Mouse (Mus musculus) C2C12 (cell line): Measurements from ENCODE around the gene Mex3d. TPM values are rescaled to one million over a fixed set of nuclear protein-coding genes. Genes with fewer than 3 reads are reported as not detected.
"Not testable (repeated sequence)": the region's sequence is repeated elsewhere in the genome, so short reads cannot be mapped to it uniquely, and the experiment has no call there.

Experiments
- H3K27me3 ChIP-seq: one replicate; pipeline ENCODE4 v1.6.1; 2011; ENCODE audit not compliant: control insufficient read depth, insufficient read depth, insufficient read length
- H3K36me3 ChIP-seq: one replicate; pipeline ENCODE4 v1.6.1; 2011; ENCODE audit not compliant: control insufficient read depth, insufficient read depth
- H3K4me3 ChIP-seq: one replicate; pipeline ENCODE4 v1.5.1; 2011; ENCODE audit warnings: mild to moderate bottlenecking, control low read depth; ENCODE audit not compliant: poor library complexity, insufficient read depth, severe bottlenecking
- H3K79me2 ChIP-seq: one replicate; pipeline ENCODE4 v1.6.1; 2011; ENCODE audit not compliant: control insufficient read depth, insufficient read depth
- H3K79me3 ChIP-seq: one replicate; pipeline ENCODE4 v1.6.1; 2011; ENCODE audit warnings: low read depth, control low read depth
- H3ac ChIP-seq: one replicate; pipeline ENCODE3; 2011; ENCODE audit warnings: low read depth; ENCODE audit not compliant: control insufficient read depth, insufficient read length
- CEBPB ChIP-seq: IDR thresholded peaks from one replicate; pipeline ENCODE4 v1.6.1; 2011; ENCODE audit warnings: low read depth, mild to moderate bottlenecking, control low read depth, moderate library complexity
- CTCF ChIP-seq: IDR thresholded peaks from one replicate; pipeline ENCODE4 v1.5.1; 2011; ENCODE audit not compliant: control insufficient read depth, insufficient read depth, insufficient read length
- FOSL1 ChIP-seq: IDR thresholded peaks from one replicate; pipeline ENCODE4 v1.8.0; 2011; ENCODE audit warnings: mild to moderate bottlenecking, low read length; ENCODE audit not compliant: poor library complexity, insufficient read depth, severe bottlenecking
- MAX ChIP-seq: IDR thresholded peaks from one replicate; pipeline ENCODE4 v1.6.1; 2011; ENCODE audit warnings: mild to moderate bottlenecking, control low read depth
- MYOD1 ChIP-seq: IDR thresholded peaks from one replicate; pipeline ENCODE4 v1.6.1; 2011; ENCODE audit warnings: low read depth; ENCODE audit not compliant: control insufficient read depth, insufficient read length
- MYOG ChIP-seq: IDR thresholded peaks from one replicate; pipeline ENCODE4 v1.6.1; 2011; ENCODE audit not compliant: control insufficient read depth, insufficient read length; ENCODE audit errors: extremely low read depth
- USF1 ChIP-seq: IDR thresholded peaks from one replicate; pipeline ENCODE4 v1.6.1; 2011; ENCODE audit warnings: low read depth, mild to moderate bottlenecking, control low read depth, moderate library complexity
- polyA plus RNA-seq: library from polyadenylated mRNA; unstranded; fragments of >200 nt; fragmentation: generic; extraction: Trizol; gene quantifications from one replicate; pipeline ENCODE4 v1.2.1, GENCODE M21; 2012; ENCODE audit warnings: missing spikeins

Mex3d gene
- polyA plus RNA-seq, 1 experiment = 37.4 TPM

DNA sequence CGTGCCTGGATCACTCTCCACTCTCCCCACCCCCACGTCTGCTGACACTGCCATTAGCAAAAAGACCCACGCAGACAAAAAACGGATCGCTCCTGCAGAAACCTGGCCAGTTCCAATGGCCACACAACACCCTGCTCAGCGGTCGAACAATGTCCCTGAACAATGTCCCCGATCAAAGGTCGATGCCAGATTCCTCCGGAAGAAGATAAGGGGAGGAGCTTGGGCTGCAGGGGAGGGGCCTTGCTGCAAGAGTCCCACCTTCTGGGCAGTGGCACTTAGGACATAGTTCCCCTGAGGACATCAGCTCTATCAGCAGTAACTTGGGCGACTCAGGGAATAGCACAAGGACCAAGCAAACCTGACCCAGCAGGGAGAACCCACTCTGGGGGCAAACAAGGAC lies 35.6 kb downstream of the Mex3d start:
- peaks cover 22% of the 10 kb centered on the region for H3K27me3 ChIP-seq
- H3K79me2 ChIP-seq = no peaks in the 10 kb centered on the region

GRCm38 (mm10) chr10:80350292-80350691 lies 37.2 kb downstream of the Mex3d start:
- Histone ChIP-seq H3K4me3 (no peak overlapping the region), H3K27me3 (peaks cover 6% of the 10 kb centered on the region)
- no peak for TF ChIP-seq MYOD1
- TF ChIP-seq CTCF = peak; percentile 95

More for the DNA sequence above, 35.6 kb downstream of the Mex3d start:
- Histone ChIP-seq H3K79me3 (no peaks in the 10 kb centered on the region), H3ac (no peak overlapping the region), H3K4me3 (no peak overlapping the region), H3K36me3 (no peaks in the 10 kb centered on the region)
- TF ChIP-seq USF1 (no peak), MYOD1 (no peak), FOSL1 (no peak), MYOG (no peak), MAX (no peak), CEBPB (no peak), CTCF (no peak)

DNA sequence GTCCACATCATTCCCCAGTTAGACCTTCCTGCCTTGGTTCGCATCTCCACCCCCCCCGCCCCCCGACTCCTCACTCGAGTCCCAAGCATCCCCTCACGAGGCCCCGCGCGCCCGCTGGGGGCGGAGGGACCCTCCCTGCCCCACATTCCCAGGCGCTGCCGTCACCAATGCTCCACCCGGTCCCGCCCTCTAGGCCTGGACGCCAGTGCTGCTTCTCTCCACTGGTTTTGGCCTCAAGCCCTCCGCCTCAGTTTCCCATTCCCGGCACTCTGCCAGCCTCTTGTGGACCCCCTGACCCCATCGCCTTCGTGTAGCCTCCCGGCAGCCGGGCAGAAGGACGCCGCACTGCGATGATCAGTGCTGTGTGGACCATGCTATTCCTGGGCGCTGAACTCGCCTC lies 38.5 kb downstream of the Mex3d start:
- Histone ChIP-seq H3K27me3 (peaks cover 3% of the 10 kb centered on the region), H3K4me3 (no peak overlapping the region)

More at GRCm38 (mm10) chr10:80350292-80350691, 37.2 kb downstream of the Mex3d start:
- Histone ChIP-seq H3K36me3 (no peaks in the 10 kb centered on the region), H3K79me3 (no peaks in the 10 kb centered on the region), H3K79me2 (no peaks in the 10 kb centered on the region), H3ac (no peak overlapping the region)

DNA sequence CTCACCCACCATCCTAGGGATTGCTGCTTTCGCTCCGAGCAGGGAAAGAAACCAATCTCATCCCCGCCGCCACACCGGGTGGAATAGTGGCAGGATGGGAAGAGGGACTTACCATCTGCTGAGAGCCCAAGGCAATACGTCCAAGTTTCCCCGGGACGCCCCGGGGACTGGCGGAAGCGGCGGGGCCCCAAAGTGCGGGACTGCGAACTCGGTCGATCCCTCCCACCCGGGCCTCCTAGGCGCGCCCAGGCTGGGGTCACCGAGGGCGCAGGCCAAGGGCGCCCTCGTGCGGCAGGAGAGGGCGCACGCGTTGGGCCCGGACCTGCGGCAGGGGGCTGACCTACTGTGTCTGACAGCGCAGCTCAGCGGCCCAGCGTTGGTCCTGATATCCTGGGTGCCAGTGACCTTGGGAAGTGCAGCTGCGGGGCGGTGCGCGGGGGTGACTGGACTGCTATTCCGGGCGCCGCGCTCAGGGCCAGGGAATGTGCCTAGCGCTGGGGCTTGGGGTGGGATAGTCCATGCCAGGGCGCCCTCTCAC lies 39.1 kb downstream of the Mex3d start, which contains the start of gene Adamtsl5:
Gene Adamtsl5 (minus strand): TSS at position 169 of the 538 bp plus-strand sequence.
- Histone ChIP-seq H3K4me3 (peak within 1 kb of the TSS; percentile 50), H3K27me3 (peaks cover 3% of the 10 kb centered on the region), H3K79me2 (no peaks in the 10 kb centered on the region), H3K36me3 (no peaks in the 10 kb centered on the region), H3K79me3 (no peaks in the 10 kb centered on the region), H3ac (peak within 1 kb of the TSS; percentile 86)
- TF ChIP-seq MYOG (no peak), MAX (peak; percentile 55), CTCF (peak; percentile 100)

More for the DNA sequence above, 38.5 kb downstream of the Mex3d start:
- Histone ChIP-seq H3K36me3 (no peaks in the 10 kb centered on the region), H3K79me3 (no peaks in the 10 kb centered on the region), H3ac (no peak overlapping the region), H3K79me2 (no peaks in the 10 kb centered on the region)
- TF ChIP-seq CEBPB (no peak), MYOG (no peak), CTCF (no peak), MAX (no peak), FOSL1 (no peak), MYOD1 (no peak), USF1 (no peak)

- no peak for TF ChIP-seq MYOD1
- TF ChIP-seq CEBPB = no peak
- TF ChIP-seq CTCF = no peak
- no peak for TF ChIP-seq FOSL1
- no peak for TF ChIP-seq MYOG
- no peak for TF ChIP-seq MAX
- H3K4me3 ChIP-seq = peak overlapping the region; percentile 50
- H3ac ChIP-seq = peak overlapping the region; percentile 86
- H3K27me3 ChIP-seq = peaks cover 2% of the 10 kb centered on the region
- H3K36me3 ChIP-seq = no peaks in the 10 kb centered on the region
- no peaks in the 10 kb centered on the region for H3K79me3 ChIP-seq
- H3K79me2 ChIP-seq = no peaks in the 10 kb centered on the region
These were observed 39.9 kb downstream of the Mex3d start for GRCm38 (mm10) chr10:80347514-80347967.

DNA sequence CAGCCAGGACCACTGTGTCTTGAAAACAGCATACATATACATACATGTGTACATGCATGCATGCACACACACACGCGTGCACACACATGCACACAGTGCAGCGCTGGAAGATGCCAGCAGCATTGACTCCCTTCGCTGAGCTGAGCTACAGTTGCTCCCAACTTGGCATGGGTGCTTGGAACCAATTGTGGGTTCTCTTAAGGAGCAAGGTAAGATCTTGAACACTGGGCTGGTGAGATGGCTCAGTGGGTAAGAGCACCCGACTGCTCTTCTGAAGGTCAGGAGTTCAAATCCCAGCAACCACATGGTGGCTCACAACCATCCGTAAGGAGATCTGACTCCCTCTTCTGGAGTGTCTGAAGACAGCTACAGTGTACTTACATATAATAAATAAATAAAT lies 41.5 kb downstream of the Mex3d start:
- H3K79me2 ChIP-seq, H3K27me3 ChIP-seq, H3K79me3 ChIP-seq, H3K4me3 ChIP-seq, H3ac ChIP-seq, H3K36me3 ChIP-seq: not testable (repeated sequence)
